Comparison of ENCODE assay signal across 21 mouse cellular contexts in genomic region chr10:84405135-84405776, GRCm38 (mm10). TPM values are rescaled to one million over a fixed set of nuclear protein-coding genes. Genes with fewer than 3 reads are reported as not detected.
DNase-seq lines count a peak whose midpoint lies in the region; ATAC-seq lines count a peak whose summit lies in the region.
"Had no signal": no experiment of that assay in that cellular context is flagged by ENCODE, and none has a peak within 500 bp of the region (broad histone marks: within the 10 kb centered on the region; RNA-seq: fewer than 3 reads in every experiment).

No protein-coding gene starts in this region.

- H3K4me2 ChIP-seq in forebrain, embryonic 12.5 days = no peak overlapping the region
- no peak overlapping the region for H3K4me2 ChIP-seq in kidney, embryonic 14.5 days (replicated peaks; ENCODE audit: low read depth, low read length)
- no peak overlapping the region for H3K4me2 ChIP-seq in midbrain, embryonic 13.5 days (replicated peaks)
- no peak overlapping the region for H3K4me2 ChIP-seq in midbrain, embryonic 14.5 days (ENCODE audit: low read length)
- no peak overlapping the region for H3K4me2 ChIP-seq in embryonic facial prominence, embryonic 14.5 days (ENCODE audit: low read depth, low read length)
- H3K4me2 ChIP-seq: embryonic facial prominence, embryonic 12.5 days; heart, embryonic 13.5 days; neural tube, embryonic 12.5 days had no signal

- H3K9ac ChIP-seq in forebrain, embryonic 12.5 days = no peak overlapping the region
- no peak overlapping the region for H3K9ac ChIP-seq in kidney, embryonic 14.5 days (ENCODE audit: low read depth, low read length)
- no peak overlapping the region for H3K9ac ChIP-seq in midbrain, embryonic 13.5 days (replicated peaks)
- no peak overlapping the region for H3K9ac ChIP-seq in midbrain, embryonic 14.5 days (replicated peaks; ENCODE audit: low read length)
- H3K9ac ChIP-seq in embryonic facial prominence, embryonic 14.5 days (ENCODE audit: low read depth, low read length) = no peak overlapping the region
- H3K9ac ChIP-seq: embryonic facial prominence, embryonic 12.5 days; heart, embryonic 13.5 days; liver, postnatal 0 days; neural tube, embryonic 12.5 days had no signal

- no peak for DNase-seq in forebrain, embryonic 10.5 days (ENCODE audit: extremely low spot score, low spot score)
- no peak for DNase-seq in kidney, adult 18-20 months
- DNase-seq in midbrain, embryonic 14.5 days = no peak
- DNase-seq in embryonic facial prominence, embryonic 14.5 days (ENCODE audit: low spot score) = peak; percentile 53
- DNase-seq in yolk sac, embryonic 10.5 days (ENCODE audit: low spot score) = no peak
- DNase-seq: cerebellum, postnatal 10 days; gastrocnemius, postnatal 14 days; heart, adult 18-20 months; kidney, adult 9 months; liver, postnatal 0 days; lung, postnatal 10 days; right cerebral cortex, postnatal 4 days; thymus, postnatal 25 days had no signal

- H3K27ac ChIP-seq in forebrain, embryonic 10.5 days = 0 out of 2 replicates have a peak overlapping the region, but pooled peaks have one; percentile 22
- no peak overlapping the region; the same call in 1 of the 2 replicates for H3K27ac ChIP-seq in forebrain, embryonic 12.5 days
- peak overlapping the region; percentile 26; the same call in 1 of the 2 replicates for H3K27ac ChIP-seq in kidney, embryonic 14.5 days (ENCODE audit: low read depth, low read length)
- H3K27ac ChIP-seq in midbrain, embryonic 13.5 days = 0 out of 2 replicates have a peak overlapping the region, but pooled peaks have one; percentile 16
- no peak overlapping the region for H3K27ac ChIP-seq in midbrain, embryonic 14.5 days (replicated peaks; ENCODE audit: low read depth, low read length)
- no peak overlapping the region for H3K27ac ChIP-seq in embryonic facial prominence, embryonic 14.5 days (replicated peaks; ENCODE audit: low read depth, low read length)
- H3K27ac ChIP-seq: embryonic facial prominence, embryonic 12.5 days; heart, embryonic 13.5 days; limb, embryonic 10.5 days; neural tube, embryonic 12.5 days had no signal

- peaks cover 56% of the 10 kb centered on the region for H3K36me3 ChIP-seq in forebrain, embryonic 10.5 days (replicated peaks)
- peaks cover 7% of the 10 kb centered on the region; the same call in 1 of the 2 replicates for H3K36me3 ChIP-seq in forebrain, embryonic 12.5 days (replicated peaks)
- H3K36me3 ChIP-seq in kidney, embryonic 14.5 days (ENCODE audit: control insufficient read depth, insufficient read depth, low read length) = no peaks in the 10 kb centered on the region
- H3K36me3 ChIP-seq in midbrain, embryonic 13.5 days = peaks cover 12% of the 10 kb centered on the region; the same call in 1 of the 2 replicates
- 0 out of 2 replicates have a peak, but pooled peaks cover 2% of the 10 kb centered on the region for H3K36me3 ChIP-seq in midbrain, embryonic 14.5 days (ENCODE audit: control insufficient read depth, insufficient read depth, low read length)
- H3K36me3 ChIP-seq in embryonic facial prominence, embryonic 14.5 days (ENCODE audit: control insufficient read depth, insufficient read depth, low read length) = peaks cover 12% of the 10 kb centered on the region; the same call in 1 of the 2 replicates
- H3K36me3 ChIP-seq: neural tube, embryonic 12.5 days had no signal

- H3K27me3 ChIP-seq in forebrain, embryonic 10.5 days (ENCODE audit: poor library complexity, severe bottlenecking) = no peaks in the 10 kb centered on the region
- no peaks in the 10 kb centered on the region for H3K27me3 ChIP-seq in forebrain, embryonic 12.5 days
- no peaks in the 10 kb centered on the region for H3K27me3 ChIP-seq in kidney, embryonic 14.5 days (ENCODE audit: control insufficient read depth, insufficient read depth, low read length)
- H3K27me3 ChIP-seq in midbrain, embryonic 13.5 days = no peaks in the 10 kb centered on the region
- no peaks in the 10 kb centered on the region for H3K27me3 ChIP-seq in midbrain, embryonic 14.5 days (ENCODE audit: control insufficient read depth, insufficient read depth, low read length)
- H3K27me3 ChIP-seq in embryonic facial prominence, embryonic 14.5 days (replicated peaks; ENCODE audit: control insufficient read depth, insufficient read depth, low read length) = no peaks in the 10 kb centered on the region
- H3K27me3 ChIP-seq: CH12.LX; embryonic facial prominence, embryonic 12.5 days; heart, embryonic 13.5 days; neural tube, embryonic 12.5 days had no signal

- H3K9me3 ChIP-seq in forebrain, embryonic 10.5 days = no peaks in the 10 kb centered on the region
- no peaks in the 10 kb centered on the region for H3K9me3 ChIP-seq in forebrain, embryonic 12.5 days
- H3K9me3 ChIP-seq in kidney, embryonic 14.5 days (ENCODE audit: control insufficient read depth, low read length) = no peaks in the 10 kb centered on the region
- no peaks in the 10 kb centered on the region for H3K9me3 ChIP-seq in midbrain, embryonic 13.5 days
- H3K9me3 ChIP-seq in midbrain, embryonic 14.5 days (ENCODE audit: control insufficient read depth, low read length) = no peaks in the 10 kb centered on the region
- no peaks in the 10 kb centered on the region for H3K9me3 ChIP-seq in embryonic facial prominence, embryonic 14.5 days (ENCODE audit: control insufficient read depth, low read length)
- H3K9me3 ChIP-seq: embryonic facial prominence, embryonic 12.5 days; heart, embryonic 13.5 days; limb, embryonic 10.5 days; neural tube, embryonic 12.5 days had no signal

- WGBS in forebrain, embryonic 10.5 days = 40% methylated on average over 8 of the region's 8 CpGs
- 51% methylated on average over 8 of the region's 8 CpGs for WGBS in forebrain, embryonic 12.5 days
- WGBS in kidney, embryonic 14.5 days = 17% methylated on average over 8 of the region's 8 CpGs
- 36% methylated on average over 8 of the region's 8 CpGs for WGBS in midbrain, embryonic 13.5 days
- 40% methylated on average over 8 of the region's 8 CpGs for WGBS in midbrain, embryonic 14.5 days
- 40% methylated on average over 8 of the region's 8 CpGs for WGBS in embryonic facial prominence, embryonic 14.5 days

- no peak overlapping the region for H3K4me3 ChIP-seq in forebrain, embryonic 10.5 days
- H3K4me3 ChIP-seq in forebrain, embryonic 12.5 days (replicated peaks) = no peak overlapping the region
- no peak overlapping the region for H3K4me3 ChIP-seq in kidney, embryonic 14.5 days (ENCODE audit: low read length)
- H3K4me3 ChIP-seq in midbrain, embryonic 13.5 days (replicated peaks) = no peak overlapping the region
- no peak overlapping the region for H3K4me3 ChIP-seq in midbrain, embryonic 14.5 days (replicated peaks; ENCODE audit: low read depth, low read length)
- no peak overlapping the region for H3K4me3 ChIP-seq in embryonic facial prominence, embryonic 14.5 days (ENCODE audit: low read depth, low read length)
- H3K4me3 ChIP-seq: embryonic facial prominence, embryonic 12.5 days; heart, embryonic 13.5 days; limb, embryonic 10.5 days; neural tube, embryonic 12.5 days had no signal

- ATAC-seq in forebrain, embryonic 12.5 days (ENCODE audit: low FRiP score) = no peak
- ATAC-seq in kidney, embryonic 14.5 days (ENCODE audit: low FRiP score, low TSS enrichment) = peak; percentile 87
- ATAC-seq in midbrain, embryonic 13.5 days = no peak
- ATAC-seq in midbrain, embryonic 14.5 days (ENCODE audit: low FRiP score, low TSS enrichment) = no peak
- ATAC-seq in embryonic facial prominence, embryonic 14.5 days (ENCODE audit: low read depth) = no peak
- ATAC-seq: liver, postnatal 0 days had no signal

- H3K4me1 ChIP-seq in forebrain, embryonic 10.5 days = peaks cover 52% of the 10 kb centered on the region
- peaks cover 45% of the 10 kb centered on the region for H3K4me1 ChIP-seq in forebrain, embryonic 12.5 days
- peaks cover 22% of the 10 kb centered on the region; the same call in 1 of the 2 replicates for H3K4me1 ChIP-seq in kidney, embryonic 14.5 days (ENCODE audit: control insufficient read depth, insufficient read depth, low read length)
- peaks cover 47% of the 10 kb centered on the region for H3K4me1 ChIP-seq in midbrain, embryonic 13.5 days (replicated peaks)
- H3K4me1 ChIP-seq in midbrain, embryonic 14.5 days (ENCODE audit: control insufficient read depth, insufficient read depth, low read length) = peaks cover 28% of the 10 kb centered on the region
- peaks cover 16% of the 10 kb centered on the region for H3K4me1 ChIP-seq in embryonic facial prominence, embryonic 14.5 days (ENCODE audit: control insufficient read depth, insufficient read depth, low read length)

RNA-seq across cellular contexts. Expression of gene Nuak1, which starts 35.1 kb away (rescaled TPM):
- polyA plus RNA-seq in forebrain, embryonic 10.5 days (2016; fragmentation: Nextera tagmentation; extraction: Ambion mirVana) = 2.1 and 2.4 TPM in 2 replicates
- 4.4 and 5.3 TPM in 2 replicates for polyA plus RNA-seq in forebrain, embryonic 12.5 days (2016; fragmentation: Nextera tagmentation; extraction: Ambion mirVana)
- polyA plus RNA-seq in kidney, embryonic 14.5 days (2014; fragmentation: Nextera tagmentation; extraction: Ambion mirVana) = 3.0 and 4.1 TPM in 2 replicates
- polyA plus RNA-seq in midbrain, embryonic 13.5 days (2015; fragmentation: Nextera tagmentation; extraction: Ambion mirVana) = 4.9 and 5.0 TPM in 2 replicates
- 5.4 and 9.2 TPM in 2 replicates for polyA plus RNA-seq in midbrain, embryonic 14.5 days (2014; fragmentation: Nextera tagmentation; extraction: Ambion mirVana)
- polyA plus RNA-seq in embryonic facial prominence, embryonic 14.5 days (2014; fragmentation: Nextera tagmentation; extraction: Ambion mirVana) = 3.3 and 3.7 TPM in 2 replicates

Comparison
In these comparisons a context has a peak if more than half of its experiments do, and no peak if none do; other contexts are left out.
1. H3K27ac ChIP-seq: peak in forebrain, embryonic 10.5 days (single experiment), kidney, embryonic 14.5 days (single experiment) and midbrain, embryonic 13.5 days (single experiment); none in forebrain, embryonic 12.5 days (single experiment), midbrain, embryonic 14.5 days (single experiment) and embryonic facial prominence, embryonic 14.5 days (single experiment).